Mouse (Mus musculus): Measurements from ENCODE around the gene Mob4. TPM values are rescaled to one million over a fixed set of nuclear protein-coding genes. Genes with fewer than 3 reads are reported as not detected.

Gene Mob4
- polyA plus RNA-seq, 1 experiment from 2014 or later, result 39.5 TPM

DNA sequence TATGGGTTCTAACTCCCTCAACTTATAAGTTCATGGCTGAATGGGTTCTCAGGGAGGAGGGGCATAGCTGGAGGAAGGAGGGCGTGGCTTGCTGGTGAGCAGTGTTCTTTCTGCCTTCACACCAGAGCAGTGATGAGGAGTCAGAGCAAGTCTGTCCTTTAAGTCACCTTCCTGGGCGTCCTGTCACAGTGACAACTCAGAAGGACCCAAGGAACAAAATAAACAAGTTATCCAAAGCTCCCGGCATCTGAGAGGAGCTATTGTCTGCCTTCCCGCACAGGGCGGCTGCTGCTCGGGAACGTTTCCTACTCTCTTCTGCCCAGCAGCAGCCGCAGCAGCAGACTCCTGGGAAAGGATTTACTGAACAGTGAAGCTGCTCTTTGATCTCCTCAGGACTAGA lies 61.0 kb downstream of the Mob4 start:
- ATAC-seq (ENCODE audit: low read depth), result no peak
- no peak overlapping the region for H3K27ac ChIP-seq (ENCODE audit: low read length)
- H3K9ac ChIP-seq (ENCODE audit: low read depth, low read length), result no peak overlapping the region
- no peaks in the 10 kb centered on the region for H3K27me3 ChIP-seq (ENCODE audit: control insufficient read depth, insufficient read depth, low read depth, low read length)
- no peaks in the 10 kb centered on the region for H3K4me1 ChIP-seq (ENCODE audit: control insufficient read depth, low read depth, low read length)
- peak overlapping the region; percentile 36; the same call in 1 of the 2 replicates for H3K4me2 ChIP-seq (ENCODE audit: low read depth, low read length)
- H3K36me3 ChIP-seq (ENCODE audit: control insufficient read depth, insufficient read depth), result no peaks in the 10 kb centered on the region
- no peaks in the 10 kb centered on the region for H3K9me3 ChIP-seq (replicated peaks; ENCODE audit: control insufficient read depth, low read length)
- WGBS (ENCODE audit: insufficient replicate concordance), result 25% methylated on average over 8 of the region's 8 CpGs
- H3K4me3 ChIP-seq (ENCODE audit: low read depth, low read length), result no peak overlapping the region

DNA sequence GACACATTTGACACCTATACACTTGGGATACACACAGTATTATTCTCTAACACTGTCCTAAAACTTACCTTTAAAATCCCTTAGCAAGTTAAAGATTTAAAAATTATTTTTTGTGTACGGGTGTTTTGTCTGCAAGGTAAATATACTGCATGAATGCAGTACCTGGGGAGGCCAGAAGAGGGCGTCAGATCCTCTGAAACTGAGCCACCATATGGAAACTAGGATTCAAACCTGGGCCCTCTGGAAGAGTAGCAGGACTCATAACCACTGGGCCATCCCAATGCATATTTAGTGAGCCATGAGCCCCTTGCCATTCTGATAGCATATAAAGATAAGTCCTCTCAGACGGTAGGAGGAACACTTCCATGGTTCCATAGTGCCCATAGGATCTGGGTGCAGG lies 61.8 kb downstream of the Mob4 start:
- Histone ChIP-seq H3K9me3 (replicated peaks; ENCODE audit: control insufficient read depth, low read length) (no peaks in the 10 kb centered on the region), H3K36me3 (ENCODE audit: control insufficient read depth, insufficient read depth) (no peaks in the 10 kb centered on the region), H3K27ac (ENCODE audit: low read length) (no peak overlapping the region), H3K27me3 (ENCODE audit: control insufficient read depth, insufficient read depth, low read depth, low read length) (no peaks in the 10 kb centered on the region), H3K4me1 (ENCODE audit: control insufficient read depth, low read depth, low read length) (no peaks in the 10 kb centered on the region), H3K4me2 (ENCODE audit: low read depth, low read length) (no peak overlapping the region), H3K4me3 (ENCODE audit: low read depth, low read length) (no peak overlapping the region), H3K9ac (ENCODE audit: low read depth, low read length) (no peak overlapping the region)
- ATAC-seq (ENCODE audit: low read depth), result no peak
- WGBS (ENCODE audit: insufficient replicate concordance), result 39% methylated on average over 3 of the region's 3 CpGs

DNA sequence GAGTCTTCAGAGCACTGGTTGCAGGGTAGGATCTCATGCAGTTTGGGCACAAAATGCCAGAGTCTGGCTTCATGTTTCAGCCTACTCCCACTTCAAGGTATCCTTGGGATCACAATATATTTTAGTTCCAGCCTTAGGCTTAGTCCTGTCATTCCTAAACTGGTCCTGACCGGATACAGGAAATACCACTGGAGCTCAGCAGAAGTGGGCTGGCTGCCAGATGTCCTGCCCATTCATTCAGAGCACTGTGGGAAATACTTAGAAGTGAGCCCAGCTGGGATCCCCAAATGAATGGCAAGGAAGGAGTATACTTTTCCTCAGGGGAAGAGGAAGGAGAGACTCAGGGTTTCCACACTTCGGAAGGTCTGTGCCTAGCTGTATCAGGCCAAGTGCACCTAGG lies 62.3 kb downstream of the Mob4 start:
- Histone ChIP-seq H3K27me3 (ENCODE audit: control insufficient read depth, insufficient read depth, low read depth, low read length) (no peaks in the 10 kb centered on the region), H3K27ac (ENCODE audit: low read length) (no peak overlapping the region), H3K36me3 (ENCODE audit: control insufficient read depth, insufficient read depth) (no peaks in the 10 kb centered on the region), H3K4me2 (ENCODE audit: low read depth, low read length) (no peak overlapping the region), H3K4me1 (ENCODE audit: control insufficient read depth, low read depth, low read length) (peaks cover 1% of the 10 kb centered on the region; the same call in 1 of the 2 replicates), H3K9ac (ENCODE audit: low read depth, low read length) (no peak overlapping the region), H3K9me3 (replicated peaks; ENCODE audit: control insufficient read depth, low read length) (no peaks in the 10 kb centered on the region), H3K4me3 (ENCODE audit: low read depth, low read length) (no peak overlapping the region)
- 39% methylated on average over 2 of the region's 2 CpGs for WGBS (ENCODE audit: insufficient replicate concordance)
- no peak for ATAC-seq (ENCODE audit: low read depth)

DNA sequence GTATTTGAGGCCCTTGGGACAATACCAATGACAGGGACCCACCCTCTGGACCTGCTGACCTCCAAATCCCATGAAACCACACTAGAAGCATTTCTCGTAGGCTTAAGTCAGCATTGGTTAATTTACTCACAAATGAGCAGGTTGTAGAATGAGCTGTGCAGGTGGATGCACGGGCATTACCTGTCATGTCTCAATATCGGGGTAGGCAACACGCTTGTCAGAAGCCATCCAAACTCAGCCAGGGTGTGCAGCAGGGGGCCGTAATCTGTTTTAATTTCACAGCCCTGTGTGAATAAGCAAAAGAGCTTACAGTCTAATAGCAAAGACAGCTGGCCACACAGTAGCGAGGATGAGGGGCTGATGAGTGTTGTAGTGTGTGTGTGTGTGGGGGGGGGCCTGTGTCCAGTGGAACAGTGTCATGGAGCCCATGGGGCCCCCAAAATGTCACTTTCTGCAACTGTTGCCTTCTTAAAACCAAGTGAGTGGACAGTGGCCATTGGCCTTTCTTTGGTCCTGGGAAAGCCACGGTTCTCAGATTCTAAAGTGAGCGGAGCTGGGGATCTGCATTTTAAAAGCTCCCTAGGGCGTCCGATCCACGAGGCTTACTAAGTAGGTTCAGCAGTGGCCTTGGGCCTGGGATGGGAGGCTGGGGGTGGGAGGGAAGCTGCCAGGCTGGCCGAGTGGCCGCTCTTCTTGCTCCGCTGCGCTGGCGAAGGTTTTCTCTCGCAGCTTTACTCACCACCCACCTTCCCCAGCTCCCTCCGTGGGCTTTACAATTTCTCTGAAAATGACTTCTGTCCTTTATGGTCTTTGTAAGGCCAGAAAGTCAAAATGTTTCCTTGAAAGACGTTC lies 63.3 kb downstream of the Mob4 start:
- Histone ChIP-seq H3K9ac (ENCODE audit: low read depth, low read length) (no peak overlapping the region), H3K4me3 (ENCODE audit: low read depth, low read length) (no peak overlapping the region), H3K4me1 (ENCODE audit: control insufficient read depth, low read depth, low read length) (peaks cover 9% of the 10 kb centered on the region), H3K27ac (ENCODE audit: low read length) (no peak overlapping the region), H3K9me3 (replicated peaks; ENCODE audit: control insufficient read depth, low read length) (no peaks in the 10 kb centered on the region), H3K4me2 (ENCODE audit: low read depth, low read length) (no peak overlapping the region), H3K27me3 (ENCODE audit: control insufficient read depth, insufficient read depth, low read depth, low read length) (no peaks in the 10 kb centered on the region), H3K36me3 (ENCODE audit: control insufficient read depth, insufficient read depth) (no peaks in the 10 kb centered on the region)
- ATAC-seq (ENCODE audit: low read depth), result no peak
- WGBS (ENCODE audit: insufficient replicate concordance), result 66% methylated on average over 19 of the region's 19 CpGs

DNA sequence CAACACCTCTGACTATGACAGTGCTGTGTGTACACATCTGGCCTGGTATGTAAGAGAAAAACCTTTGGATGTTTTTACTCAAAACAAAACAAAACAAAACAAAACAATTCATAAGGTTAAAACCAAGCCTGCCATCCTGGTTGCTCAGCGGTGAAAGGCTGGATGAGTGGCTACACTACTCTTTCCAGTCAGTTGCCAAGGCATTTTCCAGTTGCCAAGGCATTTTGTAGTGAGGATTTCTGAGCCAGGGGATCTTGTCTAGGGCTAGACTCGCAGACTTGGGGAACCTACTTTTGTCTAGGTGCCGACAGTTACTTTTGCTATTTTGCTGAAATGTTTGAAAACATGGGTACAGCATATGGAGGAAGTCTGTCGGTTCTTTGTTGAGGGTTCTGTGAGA lies 64.0 kb downstream of the Mob4 start:
- H3K4me3 ChIP-seq (ENCODE audit: low read depth, low read length), result no peak overlapping the region
- no peaks in the 10 kb centered on the region for H3K36me3 ChIP-seq (ENCODE audit: control insufficient read depth, insufficient read depth)
- no peak overlapping the region for H3K27ac ChIP-seq (ENCODE audit: low read length)
- no peak overlapping the region for H3K9ac ChIP-seq (ENCODE audit: low read depth, low read length)
- H3K4me1 ChIP-seq (ENCODE audit: control insufficient read depth, low read depth, low read length), result peaks cover 9% of the 10 kb centered on the region
- H3K27me3 ChIP-seq (ENCODE audit: control insufficient read depth, insufficient read depth, low read depth, low read length), result no peaks in the 10 kb centered on the region
- no peak overlapping the region for H3K4me2 ChIP-seq (ENCODE audit: low read depth, low read length)
- ATAC-seq (ENCODE audit: low read depth), result no peak
- H3K9me3 ChIP-seq (replicated peaks; ENCODE audit: control insufficient read depth, low read length), result no peaks in the 10 kb centered on the region
- 63% methylated on average over 4 of the region's 4 CpGs for WGBS (ENCODE audit: insufficient replicate concordance)

DNA sequence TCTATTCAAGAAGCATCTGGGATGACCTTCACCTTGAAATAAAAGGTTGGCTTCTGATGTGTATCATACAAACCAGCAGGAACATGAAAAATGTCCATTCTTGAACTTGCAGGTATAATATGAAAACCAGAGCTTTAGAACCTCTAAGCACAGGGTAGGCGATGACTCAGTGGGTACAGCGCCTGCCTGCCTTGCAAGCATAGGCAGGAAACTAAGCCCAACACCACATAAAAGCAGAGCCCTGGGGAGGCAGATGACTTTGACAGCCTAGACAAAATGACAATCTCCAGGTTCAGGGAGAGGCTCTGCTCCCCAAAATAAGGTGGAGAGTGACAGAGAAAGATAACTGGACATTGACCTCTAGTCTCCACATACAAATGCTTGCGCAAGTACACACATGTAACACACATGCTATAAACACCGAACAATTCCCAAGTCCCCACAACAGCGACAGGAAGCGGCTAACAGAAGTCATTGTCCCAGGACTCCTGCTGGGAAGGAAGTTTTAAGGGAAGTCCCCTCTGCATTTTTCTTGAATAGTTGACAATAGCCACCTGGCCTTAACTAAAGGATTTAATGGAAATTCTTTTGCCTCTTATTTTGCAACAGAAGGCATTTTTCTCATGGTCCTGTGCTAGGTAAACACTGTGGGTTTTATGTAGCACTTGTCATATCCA lies 65.4 kb downstream of the Mob4 start:
- no peak overlapping the region for H3K9ac ChIP-seq (ENCODE audit: low read depth, low read length)
- 52% methylated on average over 6 of the region's 6 CpGs for WGBS (ENCODE audit: insufficient replicate concordance)
- peaks cover 9% of the 10 kb centered on the region for H3K4me1 ChIP-seq (ENCODE audit: control insufficient read depth, low read depth, low read length)
- no peaks in the 10 kb centered on the region for H3K36me3 ChIP-seq (ENCODE audit: control insufficient read depth, insufficient read depth)
- H3K27ac ChIP-seq (ENCODE audit: low read length), result no peak overlapping the region
- no peaks in the 10 kb centered on the region for H3K9me3 ChIP-seq (replicated peaks; ENCODE audit: control insufficient read depth, low read length)
- ATAC-seq (ENCODE audit: low read depth), result no peak
- H3K4me3 ChIP-seq (ENCODE audit: low read depth, low read length), result no peak overlapping the region
- H3K4me2 ChIP-seq (ENCODE audit: low read depth, low read length), result no peak overlapping the region
- H3K27me3 ChIP-seq (ENCODE audit: control insufficient read depth, insufficient read depth, low read depth, low read length), result no peaks in the 10 kb centered on the region

DNA sequence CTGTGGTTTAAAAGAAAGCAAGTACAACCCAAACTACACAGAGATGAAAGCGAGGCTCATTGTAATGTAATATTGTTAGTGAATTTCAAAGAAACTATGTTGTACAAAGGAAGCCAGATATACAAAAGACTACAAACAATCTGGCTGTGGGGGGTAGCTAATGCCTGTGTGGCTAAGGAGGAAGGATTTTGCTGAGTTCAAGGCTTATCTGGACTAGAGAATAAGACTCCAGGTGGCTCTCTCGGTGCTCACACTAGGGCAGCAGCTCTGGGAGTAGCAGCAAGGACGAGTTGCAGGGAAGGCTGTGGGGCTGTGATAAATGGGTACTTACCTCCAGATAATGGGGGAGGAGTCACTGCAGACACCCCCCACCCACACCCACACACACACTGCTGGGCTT lies 67.7 kb downstream of the Mob4 start:
- Histone ChIP-seq H3K4me1 (ENCODE audit: control insufficient read depth, low read depth, low read length) (peaks cover 9% of the 10 kb centered on the region), H3K4me3 (ENCODE audit: low read depth, low read length) (no peak overlapping the region), H3K4me2 (ENCODE audit: low read depth, low read length) (no peak overlapping the region), H3K27me3 (ENCODE audit: control insufficient read depth, insufficient read depth, low read depth, low read length) (no peaks in the 10 kb centered on the region), H3K27ac (ENCODE audit: low read length) (no peak overlapping the region), H3K9me3 (replicated peaks; ENCODE audit: control insufficient read depth, low read length) (no peaks in the 10 kb centered on the region), H3K36me3 (ENCODE audit: control insufficient read depth, insufficient read depth) (no peaks in the 10 kb centered on the region), H3K9ac (ENCODE audit: low read depth, low read length) (no peak overlapping the region)
- peak; percentile 84 for ATAC-seq (ENCODE audit: low read depth)
- 26% methylated on average over 3 of the region's 3 CpGs for WGBS (ENCODE audit: insufficient replicate concordance)

DNA sequence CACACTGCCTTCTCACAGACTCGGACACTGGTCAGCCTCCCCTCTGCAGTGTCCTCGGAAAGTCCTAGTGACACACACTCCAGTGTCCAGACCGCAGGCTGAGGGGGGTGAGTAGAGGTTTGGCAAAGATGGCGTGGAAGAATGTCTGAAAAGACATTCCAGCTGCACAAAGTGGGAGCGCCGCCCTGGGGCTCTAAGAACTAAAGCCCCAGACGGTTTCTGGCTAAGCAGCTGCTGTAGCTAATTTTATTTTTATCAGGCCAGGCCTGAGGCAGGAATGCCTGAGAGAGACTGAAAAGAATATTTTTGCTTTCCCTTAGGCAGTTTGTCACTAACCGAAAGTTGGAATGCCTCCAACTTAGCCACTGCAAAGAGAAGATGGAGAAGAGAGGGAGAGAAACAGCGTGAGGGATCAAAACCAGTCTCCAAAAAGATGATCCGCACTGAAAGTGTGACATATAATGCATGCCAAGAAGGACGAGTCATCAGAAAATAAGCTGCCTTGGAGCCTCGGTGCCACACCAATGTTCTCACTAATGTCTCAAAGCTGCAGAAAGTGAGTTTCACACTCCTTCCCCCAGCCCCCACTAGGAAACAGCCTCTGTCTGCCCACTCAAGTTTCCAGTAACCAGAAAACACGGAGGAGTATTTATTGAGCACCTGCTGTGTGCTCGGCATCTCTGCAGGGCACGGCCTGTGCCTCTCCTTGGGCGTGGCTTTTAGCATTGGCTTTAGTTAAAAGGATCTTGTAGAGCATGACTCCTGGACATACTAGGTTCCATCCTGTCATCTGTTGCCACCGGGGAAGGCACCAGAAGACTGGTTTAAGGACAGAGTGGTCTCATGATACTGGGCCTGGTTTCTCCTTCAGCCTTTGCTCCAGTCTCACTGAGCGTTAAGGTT lies 71.1 kb downstream of the Mob4 start:
- Histone ChIP-seq H3K9ac (ENCODE audit: low read depth, low read length) (no peak overlapping the region), H3K27ac (ENCODE audit: low read length) (no peak overlapping the region), H3K27me3 (ENCODE audit: control insufficient read depth, insufficient read depth, low read depth, low read length) (no peaks in the 10 kb centered on the region), H3K9me3 (replicated peaks; ENCODE audit: control insufficient read depth, low read length) (no peaks in the 10 kb centered on the region), H3K4me2 (ENCODE audit: low read depth, low read length) (no peak overlapping the region), H3K4me1 (ENCODE audit: control insufficient read depth, low read depth, low read length) (peaks cover 9% of the 10 kb centered on the region), H3K4me3 (ENCODE audit: low read depth, low read length) (no peak overlapping the region), H3K36me3 (ENCODE audit: control insufficient read depth, insufficient read depth) (no peaks in the 10 kb centered on the region)
- 72% methylated on average over 18 of the region's 18 CpGs for WGBS (ENCODE audit: insufficient replicate concordance)
- ATAC-seq (ENCODE audit: low read depth), result no peak

Data from liver, embryonic 16.5 days (tissue).